In the genomic region with DNA sequence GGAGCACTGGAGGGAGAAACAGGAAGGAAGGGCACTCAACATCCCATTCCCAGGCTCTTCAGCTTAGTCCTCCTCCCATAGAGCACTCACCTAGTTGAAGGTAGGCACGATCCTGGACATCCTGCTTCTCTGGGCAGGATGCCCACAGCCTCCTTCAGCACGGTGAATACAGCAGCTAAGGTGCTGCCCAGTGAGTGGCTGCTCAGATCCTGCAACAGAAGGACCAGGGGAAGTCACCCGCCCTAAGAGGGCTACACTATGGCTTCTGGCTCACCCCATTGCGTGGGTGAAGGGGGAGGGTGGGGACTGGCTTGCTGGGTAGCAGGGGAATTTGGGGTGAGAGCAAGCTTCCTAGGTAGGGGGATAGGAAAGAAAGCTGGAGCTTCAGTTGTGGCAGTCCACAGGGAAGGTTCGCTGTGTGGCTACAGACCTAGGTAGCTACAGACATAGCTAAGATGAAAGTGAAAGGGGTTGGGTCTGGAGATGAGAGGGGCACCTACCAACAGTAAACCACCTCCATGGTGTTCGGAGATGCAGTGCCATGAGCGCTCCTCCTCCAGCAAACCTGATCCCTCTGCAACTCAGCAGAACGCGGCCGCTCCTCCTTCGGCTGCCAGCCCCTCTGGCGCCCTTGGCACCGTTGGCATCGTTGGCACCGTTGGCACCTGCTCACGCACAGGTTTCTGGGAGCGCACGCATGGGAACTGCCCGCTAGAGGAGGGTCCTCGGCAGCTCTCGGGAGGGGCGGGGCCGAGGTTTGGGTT, we compare ENCODE assay signal across 8 mouse cellular contexts. TPM values are rescaled to one million over a fixed set of nuclear protein-coding genes. Genes with fewer than 3 reads are reported as not detected.
DNase-seq lines count a peak whose midpoint lies in the region; ATAC-seq and TF ChIP-seq lines count a peak whose summit lies in the region.
"Had no signal": no experiment of that assay in that cellular context is flagged by ENCODE, and none has a peak within 500 bp of the region (broad histone marks: within the 10 kb centered on the region; RNA-seq: fewer than 3 reads in every experiment).

No protein-coding gene starts in this region.

- ATAC-seq in megakaryocyte-erythroid progenitor cell, adult 5-6 weeks (replicated peaks; ENCODE audit: low FRiP score, low TSS enrichment, poor library complexity, severe bottlenecking): 0 out of 2 replicates have a peak, but pooled peaks have one; percentile 34
- no peak for ATAC-seq in liver, postnatal 0 days

- H3K36me3 ChIP-seq in liver, postnatal 0 days (replicated peaks; ENCODE audit: insufficient read depth, low read length): no peaks in the 10 kb centered on the region
- H3K36me3 ChIP-seq: embryonic facial prominence, embryonic 13.5 days had no signal

- TF ChIP-seq CTCF in lung, adult 2 months (IDR thresholded peaks at IDR 0.05; ENCODE audit: insufficient read depth, low read length): no peak
- no peak for TF ChIP-seq CTCF in cortical plate, adult 2 months (IDR thresholded peaks at IDR 0.05; ENCODE audit: extremely low read depth, insufficient read depth, low read length)
- no peak for TF ChIP-seq CTCF in liver, postnatal 0 days (IDR thresholded peaks at IDR 0.05; ENCODE audit: low read depth)

- no peaks in the 10 kb centered on the region for H3K27me3 ChIP-seq in liver, postnatal 0 days (ENCODE audit: insufficient read depth, low read length)

- H3K9ac ChIP-seq in liver, postnatal 0 days (replicated peaks): no peak overlapping the region
- H3K9ac ChIP-seq: embryonic facial prominence, embryonic 13.5 days had no signal

- TF ChIP-seq EP300 in liver, postnatal 0 days (IDR thresholded peaks at IDR 0.05; ENCODE audit: low read depth): no peak

- no peak overlapping the region for H3K27ac ChIP-seq in cortical plate, adult 2 months (ENCODE audit: insufficient read depth, low read length)
- H3K27ac ChIP-seq in liver, postnatal 0 days (ENCODE audit: low read depth): no peak overlapping the region
- H3K27ac ChIP-seq: embryonic facial prominence, embryonic 13.5 days had no signal

- H3K4me2 ChIP-seq in liver, postnatal 0 days (ENCODE audit: low read depth, low read length): no peak overlapping the region
- H3K4me2 ChIP-seq: embryonic facial prominence, embryonic 13.5 days had no signal

- DNase-seq in lung, adult 2 months: peak; percentile 31
- DNase-seq in lung, postnatal 10 days: no peak
- peak; percentile 85 for DNase-seq in cerebellum, adult 11 months
- no peak for DNase-seq in liver, postnatal 0 days
- no peak for DNase-seq in urinary bladder, adult 2 months (ENCODE audit: low spot score)

- TF ChIP-seq POLR2A in lung, adult 2 months (IDR thresholded peaks at IDR 0.05; ENCODE audit: borderline replicate concordance, extremely low read depth, low read depth, low read length): no peak
- no peak for TF ChIP-seq POLR2A in cortical plate, adult 2 months (IDR thresholded peaks at IDR 0.05; ENCODE audit: extremely low read depth, insufficient read depth, low read length)

- WGBS in lung, adult 2 months: 55% methylated on average over 23 of the region's 23 CpGs
- 59% methylated on average over 23 of the region's 23 CpGs for WGBS in liver, postnatal 0 days (ENCODE audit: insufficient replicate concordance)

- no peaks in the 10 kb centered on the region for H3K9me3 ChIP-seq in liver, postnatal 0 days (ENCODE audit: low read length)
- H3K9me3 ChIP-seq: embryonic facial prominence, embryonic 13.5 days had no signal

- H3K4me3 ChIP-seq in lung, adult 2 months (replicated peaks; ENCODE audit: extremely low read depth, low read depth, low read length): no peak overlapping the region
- peak overlapping the region; percentile 6; the same call in 1 of the 2 replicates for H3K4me3 ChIP-seq in cortical plate, adult 2 months (ENCODE audit: insufficient read depth, low read length)
- H3K4me3 ChIP-seq in liver, postnatal 0 days (ENCODE audit: low read depth, low read length): no peak overlapping the region
- H3K4me3 ChIP-seq: embryonic facial prominence, embryonic 13.5 days had no signal

- no peaks in the 10 kb centered on the region for H3K4me1 ChIP-seq in lung, adult 2 months (ENCODE audit: control insufficient read depth, insufficient read depth, low read length)
- no peaks in the 10 kb centered on the region for H3K4me1 ChIP-seq in cortical plate, adult 2 months (ENCODE audit: control insufficient read depth, insufficient read depth, low read length)
- H3K4me1 ChIP-seq in liver, postnatal 0 days (ENCODE audit: insufficient read depth): no peaks in the 10 kb centered on the region

RNA-seq across cellular contexts. Expression of gene Ilkap, which starts 7.0 kb away (rescaled TPM):
- 51.6 and 57.4 TPM in 2 replicates for polyA plus RNA-seq in lung, adult 2 months (2012; rRNA removed)
- polyA plus RNA-seq in cortical plate, adult 2 months (2012; rRNA removed): 84.0 and 90.3 TPM in 2 replicates
- 137 and 199 TPM in 2 replicates for total RNA-seq in megakaryocyte-erythroid progenitor cell, adult 5-6 weeks (2014; fragmentation: Nextera tagmentation)
- total RNA-seq in megakaryocyte-erythroid progenitor cell, adult 5-6 weeks (2017): 163 and 170 TPM in 2 replicates
- polyA plus RNA-seq in liver, postnatal 0 days (2015; fragmentation: Nextera tagmentation; extraction: Ambion mirVana): 40.3 and 42.8 TPM in 2 replicates
- polyA plus RNA-seq in urinary bladder, adult 2 months (2012; rRNA removed): 80.1 and 82.9 TPM in 2 replicates

RNA-seq across cellular contexts. Expression of gene Hes6, which starts 8.2 kb away (rescaled TPM):
- polyA plus RNA-seq in lung, adult 2 months (2012; rRNA removed): 40.5 and 54.4 TPM in 2 replicates
- 20.1 and 22.3 TPM in 2 replicates for polyA plus RNA-seq in cortical plate, adult 2 months (2012; rRNA removed)
- 20.1 and 22.5 TPM in 2 replicates for total RNA-seq in megakaryocyte-erythroid progenitor cell, adult 5-6 weeks (2014; fragmentation: Nextera tagmentation)
- 13.8 and 17.3 TPM in 2 replicates for total RNA-seq in megakaryocyte-erythroid progenitor cell, adult 5-6 weeks (2017)
- polyA plus RNA-seq in liver, postnatal 0 days (2015; fragmentation: Nextera tagmentation; extraction: Ambion mirVana): 33.1 and 35.0 TPM in 2 replicates
- polyA plus RNA-seq in urinary bladder, adult 2 months (2012; rRNA removed): 24.5 and 29.0 TPM in 2 replicates

RNA-seq across cellular contexts. Expression of gene Erfe, which starts 39.4 kb away (rescaled TPM):
- 0.27 and 0.40 TPM in 2 replicates for polyA plus RNA-seq in lung, adult 2 months (2012; rRNA removed)
- 0.90 and 1.3 TPM in 2 replicates for polyA plus RNA-seq in cortical plate, adult 2 months (2012; rRNA removed)
- total RNA-seq in megakaryocyte-erythroid progenitor cell, adult 5-6 weeks (2014; fragmentation: Nextera tagmentation): 2.0 and 2.3 TPM in 2 replicates
- 0.04 and 0.42 TPM in 2 replicates for total RNA-seq in megakaryocyte-erythroid progenitor cell, adult 5-6 weeks (2017)
- 0.95 and 1.3 TPM in 2 replicates for polyA plus RNA-seq in liver, postnatal 0 days (2015; fragmentation: Nextera tagmentation; extraction: Ambion mirVana)
- polyA plus RNA-seq in urinary bladder, adult 2 months (2012; rRNA removed): 0.08 and 0.18 TPM in 2 replicates

RNA-seq across cellular contexts. Expression of gene Per2, which starts 53.5 kb away (rescaled TPM):
- polyA plus RNA-seq in lung, adult 2 months (2012; rRNA removed): 6.9 and 21.0 TPM in 2 replicates
- polyA plus RNA-seq in cortical plate, adult 2 months (2012; rRNA removed): 21.6 and 24.3 TPM in 2 replicates
- total RNA-seq in megakaryocyte-erythroid progenitor cell, adult 5-6 weeks (2014; fragmentation: Nextera tagmentation): 9.5 and 11.7 TPM in 2 replicates
- total RNA-seq in megakaryocyte-erythroid progenitor cell, adult 5-6 weeks (2017): 3.3 and 4.2 TPM in 2 replicates
- 2.4 and 2.5 TPM in 2 replicates for polyA plus RNA-seq in liver, postnatal 0 days (2015; fragmentation: Nextera tagmentation; extraction: Ambion mirVana)
- 32.2 and 32.9 TPM in 2 replicates for polyA plus RNA-seq in urinary bladder, adult 2 months (2012; rRNA removed)

RNA-seq across cellular contexts. Expression of gene Klhl30, which starts 54.8 kb away (rescaled TPM):
- 1.4 and 4.6 TPM in 2 replicates for polyA plus RNA-seq in lung, adult 2 months (2012; rRNA removed)
- 0.11 and 0.21 TPM in 2 replicates for polyA plus RNA-seq in cortical plate, adult 2 months (2012; rRNA removed)
- 0.20 TPM in 1 of 2 replicates, not detected in the other for total RNA-seq in megakaryocyte-erythroid progenitor cell, adult 5-6 weeks (2014; fragmentation: Nextera tagmentation)
- total RNA-seq in megakaryocyte-erythroid progenitor cell, adult 5-6 weeks (2017): not detected in 2 replicates
- 0.06 and 0.12 TPM in 2 replicates for polyA plus RNA-seq in liver, postnatal 0 days (2015; fragmentation: Nextera tagmentation; extraction: Ambion mirVana)
- polyA plus RNA-seq in urinary bladder, adult 2 months (2012; rRNA removed): 3.4 and 3.8 TPM in 2 replicates

Comparison
In these comparisons a context has a peak if more than half of its experiments do, and no peak if none do; other contexts are left out.
1. DNase-seq: peak in lung, adult 2 months (single experiment) and cerebellum, adult 11 months (single experiment); none in lung, postnatal 10 days (single experiment), liver, postnatal 0 days (single experiment) and urinary bladder, adult 2 months (single experiment).